Mouse (Mus musculus) thymus, adult 2 months (tissue): Measurements from ENCODE around the gene Smap1.

ENCODE experiments used
- CTCF ChIP-seq: fragments of 200-500 bp; IDR thresholded peaks from 2 replicates; pipeline ENCODE4 v1.5.1; 2012; ENCODE audit warnings: mild to moderate bottlenecking, control low read depth, low read length, moderate library complexity, borderline replicate concordance; ENCODE audit not compliant: control insufficient read depth, poor library complexity, insufficient read depth; ENCODE audit errors: extremely low read depth
- POLR2A ChIP-seq: fragments of 200-500 bp; IDR thresholded peaks from 2 replicates; pipeline ENCODE4 v1.6.1; 2012; ENCODE audit warnings: mild to moderate bottlenecking, low read length, control low read depth, moderate library complexity; ENCODE audit not compliant: control insufficient read depth, poor library complexity, insufficient read depth; ENCODE audit errors: extremely low read depth

DNA sequence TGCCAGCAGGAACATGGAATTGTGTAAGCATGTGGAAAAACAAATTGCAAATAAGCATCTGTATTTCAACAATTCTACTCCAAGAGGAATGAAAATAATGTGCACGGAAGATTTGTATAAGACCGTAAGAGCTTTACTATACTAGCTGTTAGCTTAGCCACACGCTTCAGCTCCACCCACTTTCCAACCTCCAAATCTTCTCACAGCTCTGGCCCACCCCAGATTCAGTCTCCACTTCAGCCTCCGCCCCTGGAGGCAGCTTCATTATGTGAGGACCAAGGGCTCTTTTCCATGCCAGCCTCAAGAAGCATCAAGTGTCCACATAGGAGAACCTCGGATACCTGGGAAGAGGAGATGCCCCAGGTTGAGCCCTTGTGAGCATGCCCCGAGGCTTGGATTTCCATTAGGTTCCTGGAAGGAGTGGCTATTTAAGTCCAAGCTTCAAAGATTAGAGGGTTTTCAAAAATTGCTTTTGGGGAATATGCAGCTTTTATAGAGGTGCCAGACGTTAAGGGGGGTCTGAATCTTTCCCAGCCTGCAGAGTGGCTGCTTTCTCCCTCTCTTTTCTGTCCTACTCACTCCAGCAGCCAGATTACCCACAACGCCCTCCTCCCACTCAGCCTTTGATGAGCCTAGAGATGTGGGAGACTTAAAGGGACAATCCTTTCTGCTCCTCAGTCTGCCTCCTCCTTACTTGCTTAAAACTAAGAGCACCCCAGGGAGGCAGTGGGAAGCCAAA lies 12.7 kb upstream of the Smap1 start:
- TF ChIP-seq CTCF (no peak), POLR2A (no peak)
